15 mouse cellular contexts compared by ENCODE assay signal in genomic region chr16:55514448-55515200, GRCm38 (mm10).
DNase-seq lines count a peak whose midpoint lies in the region; ATAC-seq lines count a peak whose summit lies in the region.
"Had no signal": no experiment of that assay in that cellular context is flagged by ENCODE, and none has a peak within 500 bp of the region (broad histone marks: within the 10 kb centered on the region; RNA-seq: fewer than 3 reads in every experiment).

No protein-coding gene starts in this region.

- H3K9ac ChIP-seq in heart, embryonic 13.5 days = no peak overlapping the region
- H3K9ac ChIP-seq in forebrain, embryonic 15.5 days (replicated peaks) = no peak overlapping the region
- H3K9ac ChIP-seq in limb, embryonic 13.5 days = no peak overlapping the region
- no peak overlapping the region for H3K9ac ChIP-seq in neural tube, embryonic 15.5 days (replicated peaks)
- H3K9ac ChIP-seq in intestine, embryonic 16.5 days (ENCODE audit: low read depth, low read length) = no peak overlapping the region
- H3K9ac ChIP-seq: liver, postnatal 0 days had no signal

- H3K27me3 ChIP-seq in heart, embryonic 13.5 days (replicated peaks) = no peaks in the 10 kb centered on the region
- no peaks in the 10 kb centered on the region for H3K27me3 ChIP-seq in forebrain, embryonic 15.5 days
- H3K27me3 ChIP-seq in limb, embryonic 13.5 days = no peaks in the 10 kb centered on the region
- H3K27me3 ChIP-seq in neural tube, embryonic 15.5 days (replicated peaks) = no peaks in the 10 kb centered on the region
- H3K27me3 ChIP-seq in intestine, embryonic 16.5 days (replicated peaks; ENCODE audit: control insufficient read depth, insufficient read depth, low read length) = no peaks in the 10 kb centered on the region
- H3K27me3 ChIP-seq: megakaryocyte, embryonic 14.5 days had no signal

- no peak for DNase-seq in heart, postnatal 36 days
- DNase-seq in gastrocnemius, postnatal 4 days (ENCODE audit: low spot score in 2 of 2) = no peak
- DNase-seq: gastrocnemius, postnatal 14 days; heart, postnatal 14 days; kidney, adult 8-10 months; left cerebral cortex, postnatal 4 days; liver, postnatal 0 days had no signal

- H3K4me1 ChIP-seq in heart, embryonic 13.5 days = no peaks in the 10 kb centered on the region
- H3K4me1 ChIP-seq in forebrain, embryonic 15.5 days = peaks cover 4% of the 10 kb centered on the region; the same call in 1 of the 2 replicates
- no peaks in the 10 kb centered on the region for H3K4me1 ChIP-seq in limb, embryonic 13.5 days
- peaks cover 12% of the 10 kb centered on the region for H3K4me1 ChIP-seq in neural tube, embryonic 15.5 days
- H3K4me1 ChIP-seq in intestine, embryonic 16.5 days (ENCODE audit: control insufficient read depth, insufficient read depth, low read length) = no peaks in the 10 kb centered on the region

- 80% methylated on average over 6 of the region's 6 CpGs for WGBS in heart, embryonic 13.5 days
- 64% methylated on average over 6 of the region's 6 CpGs for WGBS in forebrain, embryonic 15.5 days
- 59% methylated on average over 6 of the region's 6 CpGs for WGBS in limb, embryonic 13.5 days
- 50% methylated on average over 6 of the region's 6 CpGs for WGBS in neural tube, embryonic 15.5 days
- WGBS in intestine, embryonic 16.5 days = 82% methylated on average over 6 of the region's 6 CpGs

- no peak for ATAC-seq in heart, embryonic 13.5 days (ENCODE audit: extremely low read depth, insufficient number of reproducible peaks, low FRiP score, low TSS enrichment)
- peak; percentile 42 for ATAC-seq in forebrain, embryonic 15.5 days (replicated peaks)
- ATAC-seq in limb, embryonic 13.5 days (ENCODE audit: low FRiP score, low read depth) = no peak
- ATAC-seq in neural tube, embryonic 15.5 days (ENCODE audit: low FRiP score) = peak; percentile 41; the same call in 1 of the 2 replicates
- no peak for ATAC-seq in granulocyte monocyte progenitor cell, adult 5-6 weeks (replicated peaks; ENCODE audit: poor library complexity, severe bottlenecking)
- ATAC-seq in intestine, embryonic 16.5 days = no peak
- ATAC-seq: liver, postnatal 0 days had no signal

- H3K9me3 ChIP-seq in heart, embryonic 13.5 days = no peaks in the 10 kb centered on the region; the same call in 1 of the 2 replicates
- no peaks in the 10 kb centered on the region for H3K9me3 ChIP-seq in forebrain, embryonic 15.5 days
- no peaks in the 10 kb centered on the region for H3K9me3 ChIP-seq in limb, embryonic 13.5 days
- H3K9me3 ChIP-seq in neural tube, embryonic 15.5 days (replicated peaks) = no peaks in the 10 kb centered on the region
- no peaks in the 10 kb centered on the region for H3K9me3 ChIP-seq in intestine, embryonic 16.5 days (ENCODE audit: control insufficient read depth, low read length)
- H3K9me3 ChIP-seq: megakaryocyte, embryonic 14.5 days had no signal

- H3K27ac ChIP-seq in heart, embryonic 13.5 days (replicated peaks) = no peak overlapping the region
- H3K27ac ChIP-seq in forebrain, embryonic 15.5 days (replicated peaks) = no peak overlapping the region
- H3K27ac ChIP-seq in limb, embryonic 13.5 days = no peak overlapping the region
- no peak overlapping the region for H3K27ac ChIP-seq in neural tube, embryonic 15.5 days (replicated peaks)
- H3K27ac ChIP-seq in intestine, embryonic 16.5 days (ENCODE audit: low read length) = no peak overlapping the region
- H3K27ac ChIP-seq: stomach, postnatal 0 days had no signal

- no peaks in the 10 kb centered on the region for H3K36me3 ChIP-seq in heart, embryonic 13.5 days
- no peaks in the 10 kb centered on the region for H3K36me3 ChIP-seq in forebrain, embryonic 15.5 days
- H3K36me3 ChIP-seq in limb, embryonic 13.5 days = no peaks in the 10 kb centered on the region
- no peaks in the 10 kb centered on the region for H3K36me3 ChIP-seq in neural tube, embryonic 15.5 days
- H3K36me3 ChIP-seq in intestine, embryonic 16.5 days (ENCODE audit: control insufficient read depth, insufficient read depth, low read length) = no peaks in the 10 kb centered on the region

- intact Hi-C loops in heart, postnatal 36 days (cut with DNase I) = no loop called here

- no peak overlapping the region for H3K4me3 ChIP-seq in heart, embryonic 13.5 days
- H3K4me3 ChIP-seq in forebrain, embryonic 15.5 days = peak overlapping the region; percentile 30; the same call in 1 of the 2 replicates
- no peak overlapping the region for H3K4me3 ChIP-seq in limb, embryonic 13.5 days
- H3K4me3 ChIP-seq in neural tube, embryonic 15.5 days (replicated peaks) = peak overlapping the region; percentile 22
- H3K4me3 ChIP-seq in intestine, embryonic 16.5 days (ENCODE audit: low read length) = no peak overlapping the region
- H3K4me3 ChIP-seq: megakaryocyte, embryonic 14.5 days had no signal

- peak overlapping the region; percentile 18; the same call in 1 of the 2 replicates for H3K4me2 ChIP-seq in heart, embryonic 13.5 days
- peak overlapping the region; percentile 50 for H3K4me2 ChIP-seq in forebrain, embryonic 15.5 days (replicated peaks)
- H3K4me2 ChIP-seq in limb, embryonic 13.5 days (replicated peaks) = peak overlapping the region; percentile 27
- H3K4me2 ChIP-seq in neural tube, embryonic 15.5 days = peak overlapping the region; percentile 51
- no peak overlapping the region for H3K4me2 ChIP-seq in intestine, embryonic 16.5 days (ENCODE audit: low read depth, low read length)

Comparison
In these comparisons a context has a peak if more than half of its experiments do, and no peak if none do; other contexts are left out.
1. ATAC-seq: peak in forebrain, embryonic 15.5 days (single experiment) and neural tube, embryonic 15.5 days (single experiment); none in heart, embryonic 13.5 days (single experiment), limb, embryonic 13.5 days (single experiment), granulocyte monocyte progenitor cell, adult 5-6 weeks (single experiment) and intestine, embryonic 16.5 days (single experiment).
2. H3K4me3 ChIP-seq: peak in forebrain, embryonic 15.5 days (single experiment) and neural tube, embryonic 15.5 days (single experiment); none in heart, embryonic 13.5 days (single experiment), limb, embryonic 13.5 days (single experiment) and intestine, embryonic 16.5 days (single experiment).